Mouse (Mus musculus) right cerebral cortex, postnatal 25 days (tissue): ENCODE data around the gene Golm1.

Experiments used
- DNase-seq: peaks from one replicate; pipeline ENCODE4 v3.0.0; 2022

The Golm1 gene

DNA sequence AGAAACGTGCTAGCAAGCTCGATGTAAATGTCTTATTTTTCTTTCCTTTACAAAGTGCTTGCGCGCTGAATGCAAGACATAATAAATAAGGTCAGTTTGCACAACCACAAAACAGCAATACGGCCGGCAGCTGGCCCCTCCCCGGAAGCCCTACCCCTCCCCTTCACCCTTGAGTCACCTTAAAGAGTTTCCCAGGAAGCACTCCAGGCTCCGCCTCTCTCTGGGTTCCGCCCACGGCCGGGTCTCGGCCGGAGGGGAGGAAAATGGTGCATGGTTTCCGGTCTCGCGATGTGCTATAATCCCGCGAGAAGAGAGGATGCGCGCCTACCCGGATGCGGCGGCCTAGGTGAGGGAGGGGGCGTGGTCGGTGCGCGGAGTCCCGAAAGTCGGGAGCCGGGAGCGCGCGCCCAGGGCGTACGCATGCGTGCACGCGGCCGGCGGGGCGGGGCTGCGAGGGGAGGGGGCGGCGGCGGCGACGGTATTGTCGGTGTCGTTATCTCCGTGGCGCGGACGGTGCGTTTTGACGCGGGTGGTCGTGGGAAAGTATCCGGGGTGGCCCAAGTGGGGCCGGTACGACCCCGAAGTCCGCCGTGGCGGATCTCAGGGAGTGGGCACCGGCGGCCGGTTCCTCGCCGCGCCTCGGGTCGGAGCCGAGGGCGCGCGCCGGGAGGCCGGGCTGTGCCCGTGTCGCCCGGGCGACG, 90.5 kb downstream of the Golm1 start, which contains the start of the genes Agtpbp1 and Naa35:
Gene Agtpbp1 (minus strand): TSS at position 281 of the 701 bp plus-strand sequence.
Gene Naa35 (plus strand): TSS at position 313 of the 701 bp plus-strand sequence.
- DNase-seq, result peak; percentile 99
